Mouse (Mus musculus): Measurements from ENCODE around the gene 1110017D15Rik.

DNA sequence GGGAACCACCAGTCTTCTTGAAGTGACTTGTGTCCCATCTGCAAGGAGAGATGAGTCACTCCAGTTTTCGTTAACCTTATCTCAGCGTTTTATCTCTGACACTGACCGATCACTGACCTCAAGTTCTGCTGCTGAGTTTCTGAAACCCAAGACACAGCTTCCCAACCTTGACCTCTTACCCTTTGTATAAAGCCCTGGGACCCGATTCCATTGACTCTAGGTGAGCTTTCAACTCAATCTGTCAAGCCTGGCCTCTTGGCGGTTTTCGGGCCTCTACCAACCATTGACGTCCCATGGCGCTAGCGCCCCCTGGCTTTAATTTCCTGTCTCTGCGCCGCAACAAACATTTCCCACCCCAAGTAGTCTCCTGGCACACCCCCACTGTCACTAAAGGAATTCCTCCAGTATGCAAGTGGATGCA is 12.0 kb downstream of the 1110017D15Rik start:
- 0 out of 2 replicates have a peak, but pooled peaks have one; percentile 21 for TF ChIP-seq CTCF (IDR thresholded peaks at IDR 0.05; ENCODE audit: low read depth, low read length)
- TF ChIP-seq GATA1 (IDR thresholded peaks at IDR 0.05; ENCODE audit: borderline replicate concordance, low read length), result no peak
- TF ChIP-seq TAL1 (conservative IDR thresholded peaks at IDR 0.05; ENCODE audit: low read depth, low read length), result no peak

Data from G1E (cell line).